ENCODE assay signal across 10 mouse cellular contexts in the genomic region with DNA sequence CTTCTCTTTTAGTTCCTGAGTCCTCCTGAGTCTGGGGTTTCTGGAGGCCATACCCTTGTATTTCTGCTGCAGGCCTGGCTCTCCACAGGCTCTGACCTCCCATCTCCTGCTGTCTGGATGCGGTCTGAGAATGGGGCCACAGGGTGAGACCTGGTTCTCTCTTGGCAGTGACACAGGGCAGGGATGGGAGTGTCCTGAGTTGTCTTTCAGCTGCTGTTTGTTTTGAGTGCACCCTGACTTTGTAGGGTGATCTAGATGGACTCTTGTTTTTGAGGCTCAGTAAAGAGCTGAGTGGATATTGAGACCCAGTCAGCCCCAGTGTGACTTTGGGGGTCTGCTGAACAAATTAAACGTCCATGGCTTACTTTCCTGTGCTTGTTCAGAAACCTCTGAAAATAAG. TPM values are rescaled to one million over a fixed set of nuclear protein-coding genes. Genes with fewer than 3 reads are reported as not detected.
DNase-seq lines count a peak whose midpoint lies in the region; ATAC-seq and TF ChIP-seq lines count a peak whose summit lies in the region.
"Had no signal": no experiment of that assay in that cellular context is flagged by ENCODE, and none has a peak within 500 bp of the region (broad histone marks: within the 10 kb centered on the region; RNA-seq: fewer than 3 reads in every experiment).

No protein-coding gene starts in this region.

- peaks cover 33% of the 10 kb centered on the region for H3K4me1 ChIP-seq in forebrain, embryonic 12.5 days
- H3K4me1 ChIP-seq in forebrain, embryonic 11.5 days (replicated peaks; ENCODE audit: control insufficient read depth, insufficient read depth, low read length) = peaks cover 6% of the 10 kb centered on the region; the same call in 1 of the 2 replicates
- H3K4me1 ChIP-seq in spleen, adult 2 months (ENCODE audit: control insufficient read depth, insufficient read depth, insufficient read length) = peaks cover 65% of the 10 kb centered on the region; the same call in 1 of the 2 replicates
- H3K4me1 ChIP-seq in liver, embryonic 15.5 days (replicated peaks) = peaks cover 53% of the 10 kb centered on the region
- H3K4me1 ChIP-seq in stomach, embryonic 16.5 days (ENCODE audit: control insufficient read depth, insufficient read depth, low read length) = peaks cover 37% of the 10 kb centered on the region

- no peak overlapping the region for H3K4me3 ChIP-seq in forebrain, embryonic 12.5 days (replicated peaks)
- no peak overlapping the region for H3K4me3 ChIP-seq in forebrain, embryonic 11.5 days (ENCODE audit: low read depth, low read length)
- H3K4me3 ChIP-seq in spleen, adult 2 months (ENCODE audit: extremely low read depth, insufficient read depth, insufficient read length) = no peak overlapping the region
- H3K4me3 ChIP-seq in liver, embryonic 15.5 days (replicated peaks) = no peak overlapping the region
- no peak overlapping the region for H3K4me3 ChIP-seq in stomach, embryonic 16.5 days (replicated peaks; ENCODE audit: low read length)

- WGBS in forebrain, embryonic 12.5 days = 69% methylated on average over 2 of the region's 2 CpGs
- 75% methylated on average over 2 of the region's 2 CpGs for WGBS in forebrain, embryonic 11.5 days
- WGBS in spleen, adult 2 months = 81% methylated on average over 2 of the region's 2 CpGs
- WGBS in liver, embryonic 15.5 days (ENCODE audit: insufficient replicate concordance) = 50% methylated on average over 2 of the region's 2 CpGs
- 47% methylated on average over 2 of the region's 2 CpGs for WGBS in stomach, embryonic 16.5 days

- no peak for TF ChIP-seq CTCF in spleen, adult 2 months (IDR thresholded peaks at IDR 0.05; ENCODE audit: extremely low read depth, insufficient read depth, insufficient read length, insufficient replicate concordance)

- H3K36me3 ChIP-seq in forebrain, embryonic 12.5 days (replicated peaks) = no peaks in the 10 kb centered on the region
- H3K36me3 ChIP-seq in forebrain, embryonic 11.5 days (ENCODE audit: control insufficient read depth, insufficient read depth, low read length) = no peaks in the 10 kb centered on the region
- no peaks in the 10 kb centered on the region for H3K36me3 ChIP-seq in spleen, adult 2 months (ENCODE audit: control insufficient read depth, insufficient read depth, low read length)
- H3K36me3 ChIP-seq in liver, embryonic 15.5 days (replicated peaks) = no peaks in the 10 kb centered on the region
- no peaks in the 10 kb centered on the region for H3K36me3 ChIP-seq in stomach, embryonic 16.5 days (ENCODE audit: control insufficient read depth, insufficient read depth, low read length)

- no peak for DNase-seq in forebrain, embryonic 11.5 days (ENCODE audit: low spot score)
- DNase-seq in spleen, adult 2 months (ENCODE audit: low read depth in 1 of 2, low spot score in 2 of 2) = no peak
- no peak for DNase-seq in spleen, postnatal 4 days (ENCODE audit: low spot score in 2 of 2)
- no peak for DNase-seq in B cell, adult 2 months
- no peak for DNase-seq in right cerebral cortex, postnatal 14 days
- DNase-seq: spleen, adult 18-20 months had no signal

- no peaks in the 10 kb centered on the region for H3K27me3 ChIP-seq in forebrain, embryonic 12.5 days
- H3K27me3 ChIP-seq in forebrain, embryonic 11.5 days (ENCODE audit: control insufficient read depth, insufficient read depth, low read length) = no peaks in the 10 kb centered on the region
- H3K27me3 ChIP-seq in spleen, adult 2 months (ENCODE audit: control insufficient read depth, insufficient read depth, low read length) = no peaks in the 10 kb centered on the region
- H3K27me3 ChIP-seq in liver, embryonic 15.5 days = no peaks in the 10 kb centered on the region
- H3K27me3 ChIP-seq in stomach, embryonic 16.5 days (ENCODE audit: control insufficient read depth, insufficient read depth, low read length) = no peaks in the 10 kb centered on the region
- H3K27me3 ChIP-seq: megakaryocyte, embryonic 14.5 days had no signal

- H3K9ac ChIP-seq in forebrain, embryonic 12.5 days = no peak overlapping the region
- H3K9ac ChIP-seq in forebrain, embryonic 11.5 days (ENCODE audit: low read length) = no peak overlapping the region
- no peak overlapping the region for H3K9ac ChIP-seq in liver, embryonic 15.5 days
- peak overlapping the region; percentile 57 for H3K9ac ChIP-seq in stomach, embryonic 16.5 days (ENCODE audit: low read length)

- no peak for ATAC-seq in forebrain, embryonic 12.5 days (ENCODE audit: low FRiP score)
- ATAC-seq in forebrain, embryonic 11.5 days (replicated peaks; ENCODE audit: low FRiP score) = no peak
- ATAC-seq in liver, embryonic 15.5 days (ENCODE audit: insufficient read depth) = no peak
- ATAC-seq in stomach, embryonic 16.5 days (ENCODE audit: insufficient read depth, low FRiP score) = no peak

- H3K4me2 ChIP-seq in forebrain, embryonic 12.5 days = no peak overlapping the region
- H3K4me2 ChIP-seq in forebrain, embryonic 11.5 days (ENCODE audit: low read depth, low read length, severe bottlenecking) = no peak overlapping the region
- no peak overlapping the region for H3K4me2 ChIP-seq in liver, embryonic 15.5 days
- H3K4me2 ChIP-seq in stomach, embryonic 16.5 days (ENCODE audit: low read depth, low read length) = peak overlapping the region; percentile 28; the same call in 1 of the 2 replicates

- H3K27ac ChIP-seq in forebrain, embryonic 12.5 days = peak overlapping the region; percentile 42; the same call in 1 of the 2 replicates
- H3K27ac ChIP-seq in forebrain, embryonic 11.5 days (ENCODE audit: low read depth, low read length) = no peak overlapping the region
- peak overlapping the region; percentile 74 for H3K27ac ChIP-seq in spleen, adult 2 months (ENCODE audit: insufficient read depth, low read length)
- H3K27ac ChIP-seq in liver, embryonic 15.5 days (replicated peaks) = 0 out of 2 replicates have a peak overlapping the region, but pooled peaks have one; percentile 38
- H3K27ac ChIP-seq in stomach, embryonic 16.5 days (ENCODE audit: low read length) = peak overlapping the region; percentile 82

- no peak for TF ChIP-seq POLR2A in spleen, adult 2 months (IDR thresholded peaks at IDR 0.05; ENCODE audit: low read depth, low read length)

- H3K9me3 ChIP-seq in forebrain, embryonic 12.5 days = no peaks in the 10 kb centered on the region
- H3K9me3 ChIP-seq in forebrain, embryonic 11.5 days (ENCODE audit: control insufficient read depth, low read length) = no peaks in the 10 kb centered on the region
- no peaks in the 10 kb centered on the region for H3K9me3 ChIP-seq in liver, embryonic 15.5 days (replicated peaks)
- H3K9me3 ChIP-seq in stomach, embryonic 16.5 days (replicated peaks; ENCODE audit: control insufficient read depth, low read length) = no peaks in the 10 kb centered on the region
- H3K9me3 ChIP-seq: megakaryocyte, embryonic 14.5 days had no signal

RNA-seq across cellular contexts. Expression of a gene that starts 24.2 kb away (rescaled TPM):
- 38.5 and 38.6 TPM in 2 replicates for polyA plus RNA-seq in forebrain, embryonic 12.5 days (2016; fragmentation: Nextera tagmentation; extraction: Ambion mirVana)
- polyA plus RNA-seq in forebrain, embryonic 11.5 days (2014; fragmentation: Nextera tagmentation; extraction: Ambion mirVana) = 35.8 and 38.4 TPM in 2 replicates
- 11.9 and 12.0 TPM in 2 replicates for polyA plus RNA-seq in spleen, adult 2 months (2012; rRNA removed)
- polyA plus RNA-seq in liver, embryonic 15.5 days (2015; fragmentation: Nextera tagmentation; extraction: Ambion mirVana) = 15.7 and 16.5 TPM in 2 replicates
- 45.2 and 46.2 TPM in 2 replicates for polyA plus RNA-seq in stomach, embryonic 16.5 days (2015; fragmentation: Nextera tagmentation; extraction: Ambion mirVana)

RNA-seq across cellular contexts. Expression of a gene that starts 24.5 kb away (rescaled TPM):
- 100 and 106 TPM in 2 replicates for polyA plus RNA-seq in forebrain, embryonic 12.5 days (2016; fragmentation: Nextera tagmentation; extraction: Ambion mirVana)
- polyA plus RNA-seq in forebrain, embryonic 11.5 days (2014; fragmentation: Nextera tagmentation; extraction: Ambion mirVana) = 94.6 and 99.4 TPM in 2 replicates
- 55.4 and 62.1 TPM in 2 replicates for polyA plus RNA-seq in spleen, adult 2 months (2012; rRNA removed)
- 37.5 and 39.0 TPM in 2 replicates for polyA plus RNA-seq in liver, embryonic 15.5 days (2015; fragmentation: Nextera tagmentation; extraction: Ambion mirVana)
- 75.6 and 90.7 TPM in 2 replicates for polyA plus RNA-seq in stomach, embryonic 16.5 days (2015; fragmentation: Nextera tagmentation; extraction: Ambion mirVana)

RNA-seq across cellular contexts. Expression of a gene that starts 26.8 kb away (rescaled TPM):
- 58.9 and 61.6 TPM in 2 replicates for polyA plus RNA-seq in forebrain, embryonic 12.5 days (2016; fragmentation: Nextera tagmentation; extraction: Ambion mirVana)
- 7.4 and 9.5 TPM in 2 replicates for polyA plus RNA-seq in forebrain, embryonic 11.5 days (2014; fragmentation: Nextera tagmentation; extraction: Ambion mirVana)
- 152 and 168 TPM in 2 replicates for polyA plus RNA-seq in spleen, adult 2 months (2012; rRNA removed)
- polyA plus RNA-seq in liver, embryonic 15.5 days (2015; fragmentation: Nextera tagmentation; extraction: Ambion mirVana) = 5.6 and 6.6 TPM in 2 replicates
- 30.4 and 34.8 TPM in 2 replicates for polyA plus RNA-seq in stomach, embryonic 16.5 days (2015; fragmentation: Nextera tagmentation; extraction: Ambion mirVana)
